Mouse (Mus musculus) skeletal muscle tissue, postnatal 0 days (tissue): ENCODE measurements around the gene Abhd2. TPM values are rescaled to one million over a fixed set of nuclear protein-coding genes. Genes with fewer than 3 reads are reported as not detected.

Experiments
- polyA plus RNA-seq: library from polyadenylated mRNA; unstranded; fragments of >200 nt; fragmentation: Nextera tagmentation; extraction: Ambion mirVana; gene quantifications from 2 replicates; pipeline ENCODE4 v1.2.1, GENCODE M21; 2015

Abhd2 gene
- 3.1 and 3.6 TPM in 2 replicates for polyA plus RNA-seq

GRCm38 (mm10) chr7:79272789-79273718 is at the start of gene Abhd2:
Gene Abhd2, plus strand, starts transcription at chr7:79273199.

DNA sequence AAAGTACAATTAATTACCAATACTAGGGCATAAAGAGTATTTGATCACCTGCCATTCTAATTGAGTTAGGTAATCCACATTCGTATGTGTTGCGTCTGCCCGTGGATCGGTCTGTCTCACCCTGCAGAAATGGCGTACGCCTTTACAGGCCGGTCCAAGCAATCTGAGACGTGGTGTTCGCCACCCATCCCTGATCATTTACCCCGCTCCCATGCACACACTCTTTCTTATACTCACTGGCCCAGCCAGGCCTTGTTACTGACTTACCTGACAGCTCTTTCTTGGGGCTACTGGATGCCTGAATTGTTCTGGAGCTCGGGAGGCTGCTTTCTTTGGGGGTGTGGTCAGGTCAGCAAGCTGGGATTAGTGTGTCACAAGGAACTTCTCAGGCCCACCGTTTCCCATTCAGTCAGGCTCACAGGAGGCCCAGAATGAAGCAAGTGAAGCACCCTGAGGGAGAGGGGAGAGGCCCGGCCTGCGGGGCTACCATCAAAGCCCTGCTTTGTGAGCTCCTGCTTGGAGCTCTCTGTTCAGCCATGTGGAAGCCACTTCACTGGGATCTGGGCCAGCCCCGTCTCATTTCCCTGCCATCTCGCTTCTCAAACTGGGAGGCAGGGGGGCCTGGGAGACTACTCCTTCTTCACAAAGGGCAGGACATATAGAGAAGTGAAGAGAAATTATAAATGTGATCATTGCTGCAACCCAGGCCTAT is 113.6 kb downstream of the Abhd2 start, which contains the start of gene Rlbp1:
TSS of gene Rlbp1 (minus strand) at position 627 of the 712 bp plus-strand sequence.

GRCm38 (mm10) chr7:79391883-79392649 is 119.1 kb downstream of the Abhd2 start, which contains the start of gene Fanci:
Gene Fanci, plus strand, starts transcription at chr7:79391929.

Other genes with a start within 250 kb of the Abhd2 start
- 0.42 and 3.5 TPM in 2 replicates for gene Acan, start 219.7 kb upstream of the Abhd2 start, polyA plus RNA-seq
- 0.12 and 0.18 TPM in 2 replicates for gene Hapln3, start 142.2 kb upstream of the Abhd2 start, polyA plus RNA-seq
- gene Mfge8, start 124.1 kb upstream of the Abhd2 start, polyA plus RNA-seq, result 123 and 143 TPM in 2 replicates
- 0.11 and 0.13 TPM in 2 replicates for gene Rlbp1, start 113.8 kb downstream of the Abhd2 start, polyA plus RNA-seq
- gene Fanci, start 118.7 kb downstream of the Abhd2 start, polyA plus RNA-seq, result 1.3 and 1.4 TPM in 2 replicates
- 12.6 and 15.1 TPM in 2 replicates for gene Polg, start 193.2 kb downstream of the Abhd2 start, polyA plus RNA-seq